Comparison of ENCODE assay signal across 10 mouse cellular contexts in the genomic region with DNA sequence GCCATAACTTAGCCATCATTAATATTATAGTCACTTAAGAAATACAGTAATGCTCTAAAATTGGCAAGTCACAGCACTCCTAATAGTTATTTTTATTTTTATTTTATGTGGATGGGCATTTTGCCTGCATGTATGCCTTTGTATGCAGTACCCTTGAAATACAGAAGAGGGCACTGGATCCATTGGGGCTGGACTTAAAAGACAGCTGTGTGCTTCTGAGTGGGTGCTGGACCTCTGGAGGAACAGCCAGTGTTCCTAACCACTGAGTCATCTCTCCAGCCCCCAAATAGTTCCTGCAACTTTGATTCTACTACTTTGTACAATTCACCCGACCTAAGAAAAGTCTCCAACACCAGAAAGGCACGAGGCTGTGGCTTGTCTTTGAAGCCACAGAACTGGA. TPM values are rescaled to one million over a fixed set of nuclear protein-coding genes. Genes with fewer than 3 reads are reported as not detected.
DNase-seq lines count a peak whose midpoint lies in the region; ATAC-seq and TF ChIP-seq lines count a peak whose summit lies in the region.
"Had no signal": no experiment of that assay in that cellular context is flagged by ENCODE, and none has a peak within 500 bp of the region (broad histone marks: within the 10 kb centered on the region; RNA-seq: fewer than 3 reads in every experiment).

No protein-coding gene starts in this region.

- H3K4me1 ChIP-seq in embryonic facial prominence, embryonic 11.5 days (ENCODE audit: control insufficient read depth, insufficient read depth, low read length): no peaks in the 10 kb centered on the region
- no peaks in the 10 kb centered on the region for H3K4me1 ChIP-seq in embryonic facial prominence, embryonic 10.5 days
- H3K4me1 ChIP-seq in lung, adult 2 months (ENCODE audit: control insufficient read depth, insufficient read depth, low read length): no peaks in the 10 kb centered on the region; the same call in 1 of the 2 replicates
- no peaks in the 10 kb centered on the region for H3K4me1 ChIP-seq in embryonic facial prominence, embryonic 14.5 days (ENCODE audit: control insufficient read depth, insufficient read depth, low read length)
- H3K4me1 ChIP-seq: embryonic facial prominence, embryonic 12.5 days; hindbrain, embryonic 15.5 days had no signal

- H3K4me3 ChIP-seq in embryonic facial prominence, embryonic 11.5 days (ENCODE audit: low read depth, low read length): no peak overlapping the region
- H3K4me3 ChIP-seq in embryonic facial prominence, embryonic 10.5 days: no peak overlapping the region
- H3K4me3 ChIP-seq in lung, adult 2 months (replicated peaks; ENCODE audit: extremely low read depth, low read depth, low read length): no peak overlapping the region
- H3K4me3 ChIP-seq in embryonic facial prominence, embryonic 14.5 days (ENCODE audit: low read depth, low read length): no peak overlapping the region
- H3K4me3 ChIP-seq: embryonic facial prominence, embryonic 12.5 days; hindbrain, embryonic 15.5 days had no signal

- TF ChIP-seq CTCF in lung, adult 2 months (IDR thresholded peaks at IDR 0.05; ENCODE audit: insufficient read depth, low read length): peak; percentile 36; the same call in 1 of the 2 replicates

- H3K36me3 ChIP-seq in embryonic facial prominence, embryonic 11.5 days (replicated peaks; ENCODE audit: control insufficient read depth, insufficient read depth, low read depth, low read length): no peaks in the 10 kb centered on the region
- H3K36me3 ChIP-seq in embryonic facial prominence, embryonic 10.5 days (replicated peaks): peaks cover 86% of the 10 kb centered on the region
- peaks cover 53% of the 10 kb centered on the region for H3K36me3 ChIP-seq in embryonic facial prominence, embryonic 14.5 days (ENCODE audit: control insufficient read depth, insufficient read depth, low read length)

- no peaks in the 10 kb centered on the region for H3K27me3 ChIP-seq in embryonic facial prominence, embryonic 11.5 days (ENCODE audit: control insufficient read depth, insufficient read depth, low read length)
- H3K27me3 ChIP-seq in embryonic facial prominence, embryonic 10.5 days (replicated peaks; ENCODE audit: low read depth, poor library complexity, severe bottlenecking): no peaks in the 10 kb centered on the region
- no peaks in the 10 kb centered on the region for H3K27me3 ChIP-seq in embryonic facial prominence, embryonic 14.5 days (replicated peaks; ENCODE audit: control insufficient read depth, insufficient read depth, low read length)
- H3K27me3 ChIP-seq: embryonic facial prominence, embryonic 12.5 days; hindbrain, embryonic 15.5 days had no signal

- H3K27ac ChIP-seq in embryonic facial prominence, embryonic 11.5 days (replicated peaks; ENCODE audit: low read depth, low read length): no peak overlapping the region
- no peak overlapping the region for H3K27ac ChIP-seq in embryonic facial prominence, embryonic 10.5 days (replicated peaks)
- no peak overlapping the region for H3K27ac ChIP-seq in embryonic facial prominence, embryonic 14.5 days (replicated peaks; ENCODE audit: low read depth, low read length)
- H3K27ac ChIP-seq: embryonic facial prominence, embryonic 12.5 days; hindbrain, embryonic 15.5 days had no signal

- DNase-seq in embryonic facial prominence, embryonic 11.5 days (ENCODE audit: low spot score): peak; percentile 23
- no peak for DNase-seq in embryonic facial prominence, embryonic 10.5 days (ENCODE audit: low spot score)
- DNase-seq in lung, adult 2 months: no peak
- DNase-seq in lung, postnatal 14 days: no peak
- DNase-seq in embryonic facial prominence, embryonic 14.5 days (ENCODE audit: low spot score): peak; percentile 18
- DNase-seq in retina, embryonic 14.5 days (ENCODE audit: low spot score): peak; percentile 49
- DNase-seq in cerebellum, postnatal 4 days (ENCODE audit: low spot score in 2 of 2): no peak
- DNase-seq in urinary bladder, postnatal 36 days (ENCODE audit: low spot score in 2 of 2): no peak

- H3K4me2 ChIP-seq in embryonic facial prominence, embryonic 11.5 days (ENCODE audit: low read depth, low read length): no peak overlapping the region
- no peak overlapping the region for H3K4me2 ChIP-seq in embryonic facial prominence, embryonic 14.5 days (ENCODE audit: low read depth, low read length)
- H3K4me2 ChIP-seq: embryonic facial prominence, embryonic 12.5 days; hindbrain, embryonic 15.5 days had no signal

- no peak overlapping the region for H3K9ac ChIP-seq in embryonic facial prominence, embryonic 11.5 days (replicated peaks; ENCODE audit: low read length)
- H3K9ac ChIP-seq in embryonic facial prominence, embryonic 14.5 days (ENCODE audit: low read depth, low read length): no peak overlapping the region
- H3K9ac ChIP-seq: embryonic facial prominence, embryonic 12.5 days; hindbrain, embryonic 15.5 days had no signal

- no peaks in the 10 kb centered on the region for H3K9me3 ChIP-seq in embryonic facial prominence, embryonic 11.5 days (replicated peaks; ENCODE audit: control insufficient read depth, low read length)
- H3K9me3 ChIP-seq in embryonic facial prominence, embryonic 10.5 days: no peaks in the 10 kb centered on the region
- no peaks in the 10 kb centered on the region for H3K9me3 ChIP-seq in embryonic facial prominence, embryonic 14.5 days (ENCODE audit: control insufficient read depth, low read length)
- H3K9me3 ChIP-seq: embryonic facial prominence, embryonic 12.5 days; hindbrain, embryonic 15.5 days had no signal

- 52% methylated on average over 2 of the region's 2 CpGs for WGBS in embryonic facial prominence, embryonic 11.5 days
- 63% methylated on average over 2 of the region's 2 CpGs for WGBS in embryonic facial prominence, embryonic 10.5 days
- 39% methylated on average over 2 of the region's 2 CpGs for WGBS in lung, adult 2 months
- 49% methylated on average over 2 of the region's 2 CpGs for whole genome bisulfite sequencing in embryonic facial prominence, embryonic 14.5 days

- TF ChIP-seq POLR2A in lung, adult 2 months (IDR thresholded peaks at IDR 0.05; ENCODE audit: borderline replicate concordance, extremely low read depth, low read depth, low read length): no peak

- ATAC-seq in embryonic facial prominence, embryonic 11.5 days (replicated peaks; ENCODE audit: insufficient number of reproducible peaks, low FRiP score, low TSS enrichment, low read depth): no peak
- ATAC-seq in embryonic facial prominence, embryonic 14.5 days (ENCODE audit: low read depth): no peak

RNA-seq across cellular contexts. Expression of gene Wdr37, which starts 24.0 kb away (rescaled TPM):
- polyA plus RNA-seq in embryonic facial prominence, embryonic 11.5 days (2014; fragmentation: Nextera tagmentation; extraction: Ambion mirVana): 33.7 and 35.6 TPM in 2 replicates
- polyA plus RNA-seq in embryonic facial prominence, embryonic 10.5 days (2016; fragmentation: Nextera tagmentation; extraction: Ambion mirVana): 28.3 and 29.8 TPM in 2 replicates
- polyA plus RNA-seq in lung, adult 2 months (2012; rRNA removed): 13.7 and 22.3 TPM in 2 replicates
- 21.9 and 23.5 TPM in 2 replicates for polyA plus RNA-seq in embryonic facial prominence, embryonic 14.5 days (2014; fragmentation: Nextera tagmentation; extraction: Ambion mirVana)

RNA-seq across cellular contexts. Expression of gene Idi1, which starts 37.6 kb away (rescaled TPM):
- polyA plus RNA-seq in embryonic facial prominence, embryonic 11.5 days (2014; fragmentation: Nextera tagmentation; extraction: Ambion mirVana): 111 and 125 TPM in 2 replicates
- polyA plus RNA-seq in embryonic facial prominence, embryonic 10.5 days (2016; fragmentation: Nextera tagmentation; extraction: Ambion mirVana): 115 and 137 TPM in 2 replicates
- polyA plus RNA-seq in lung, adult 2 months (2012; rRNA removed): 14.0 and 26.8 TPM in 2 replicates
- 53.8 and 59.8 TPM in 2 replicates for polyA plus RNA-seq in embryonic facial prominence, embryonic 14.5 days (2014; fragmentation: Nextera tagmentation; extraction: Ambion mirVana)

Comparison
In these comparisons a context has a peak if more than half of its experiments do, and no peak if none do; other contexts are left out.
1. DNase-seq: peak in embryonic facial prominence, embryonic 11.5 days (single experiment), embryonic facial prominence, embryonic 14.5 days (single experiment) and retina, embryonic 14.5 days (single experiment); none in embryonic facial prominence, embryonic 10.5 days (single experiment), lung, adult 2 months (single experiment), lung, postnatal 14 days (single experiment), cerebellum, postnatal 4 days (0 of 2) and urinary bladder, postnatal 36 days (0 of 2).